Mouse (Mus musculus) testis, adult 2 months (tissue): ENCODE results near the gene Arid1b.

Experiments
- CTCF ChIP-seq: fragments of 200-500 bp; IDR thresholded peaks from 2 replicates; pipeline ENCODE4 v1.5.1; 2012; ENCODE audit warnings: low read depth, mild to moderate bottlenecking, inconsistent platforms, low read length, moderate library complexity; ENCODE audit not compliant: control insufficient read depth, insufficient read depth, insufficient replicate concordance
- POLR2A ChIP-seq: fragments of 200-500 bp; IDR thresholded peaks from 2 replicates; pipeline ENCODE4 v1.6.1; 2012; ENCODE audit warnings: low read depth, mild to moderate bottlenecking, inconsistent platforms, low read length, moderate library complexity; ENCODE audit not compliant: control insufficient read depth

- no peak for TF ChIP-seq CTCF
- no peak for TF ChIP-seq POLR2A
Measured at GRCm38 (mm10) chr17:5050266-5050665, 56.1 kb downstream of the Arid1b start.
